Mouse (Mus musculus) B cell, adult 67 days (primary cell): ENCODE results near the gene Foxa3. TPM values are rescaled to one million over a fixed set of nuclear protein-coding genes. Genes with fewer than 3 reads are reported as not detected.

Experiments used
- total RNA-seq, 2 experiments: library from RNA; stranded (reverse); gene quantifications; 4 replicates each; pipeline ENCODE4 v1.2.4; 2023

The Foxa3 gene
- total RNA-seq, result not detected

DNA sequence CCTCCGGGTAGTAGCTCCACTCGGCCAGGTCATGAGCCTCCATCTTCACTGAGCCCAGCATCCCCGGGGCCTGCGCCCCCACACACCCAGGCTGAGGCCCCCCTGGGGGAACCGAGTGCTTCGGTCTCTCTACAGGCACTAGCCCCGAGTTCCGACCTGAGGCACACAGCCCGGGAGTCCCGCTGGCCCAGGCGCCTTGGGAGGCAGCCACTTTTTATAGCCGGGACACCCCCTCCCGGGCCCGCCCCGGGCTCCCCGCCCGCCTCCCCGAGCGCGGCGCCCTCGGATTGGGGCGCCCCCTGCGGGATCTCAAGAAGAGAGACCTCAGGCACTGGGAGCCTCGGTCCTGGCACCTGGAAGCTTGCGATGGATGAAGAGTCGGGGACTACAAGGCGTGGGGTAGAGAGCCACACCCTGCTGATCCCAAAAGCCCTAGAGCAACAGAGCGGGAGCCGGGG is at the start of gene Foxa3:
Foxa3 (minus strand) TSS at position 182 of the 458 bp plus-strand sequence.

DNA sequence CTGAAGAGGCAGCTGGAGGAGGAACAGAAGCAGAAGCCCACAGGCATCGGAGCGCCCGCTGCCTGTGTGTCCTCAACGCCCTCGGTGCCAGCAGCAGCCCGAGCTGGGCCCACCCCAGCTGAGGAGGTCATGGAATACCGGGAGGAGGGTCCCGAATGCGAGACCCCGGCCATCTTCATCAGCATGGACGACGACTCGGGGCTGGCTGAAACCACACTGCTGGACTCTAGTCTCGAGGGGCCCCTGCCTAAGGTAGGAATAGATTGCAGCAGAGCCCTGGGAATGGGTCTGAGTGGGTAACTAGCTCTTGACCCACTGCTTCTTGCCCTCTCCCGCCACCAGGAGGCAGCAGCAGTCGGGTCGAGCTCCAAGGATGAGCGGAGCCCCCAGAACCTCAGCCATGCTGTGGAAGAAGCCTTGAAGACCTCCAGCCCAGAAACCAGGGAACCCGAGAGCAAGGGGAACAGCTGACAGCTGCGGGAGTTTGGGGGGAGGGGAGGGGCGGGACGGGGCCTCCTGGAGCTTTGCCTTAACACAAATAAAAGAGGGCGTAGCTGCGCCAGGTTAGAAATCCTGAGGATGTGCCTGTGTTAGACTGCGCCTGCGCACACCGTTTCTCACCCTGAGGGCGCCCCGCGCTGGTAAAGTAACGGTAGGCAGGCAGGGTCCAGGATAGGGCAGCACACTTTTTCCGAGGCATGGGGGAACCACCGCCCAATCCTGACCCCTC is 30.9 kb upstream of the Foxa3 start, which contains the start of gene Rsph6a:
Rsph6a (plus strand) TSS at position 644 of the 730 bp plus-strand sequence.

DNA sequence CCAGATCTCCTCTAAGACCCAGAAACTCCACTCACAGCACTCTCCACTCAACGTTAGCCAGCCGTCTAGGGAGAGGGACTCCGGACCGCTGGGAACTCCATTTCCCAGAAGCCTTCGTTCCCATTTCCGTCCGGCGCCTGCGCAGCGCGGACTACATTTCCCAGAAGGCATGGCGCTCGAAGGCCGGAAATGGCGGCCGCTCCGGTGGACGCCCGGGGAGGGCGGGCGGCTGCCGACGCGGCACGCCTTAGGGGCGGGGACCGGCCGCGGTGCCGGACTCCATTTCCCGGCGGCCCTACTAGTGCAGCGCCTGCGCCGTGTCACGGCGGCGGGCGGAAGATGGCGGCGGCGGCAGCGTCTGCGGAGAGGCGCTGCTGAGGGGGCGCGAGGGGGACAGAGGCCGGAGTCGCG is 763 bp upstream of the Foxa3 start, which contains the start of gene Sympk:
Sympk (plus strand) TSS at position 282 of the 411 bp plus-strand sequence.

DNA sequence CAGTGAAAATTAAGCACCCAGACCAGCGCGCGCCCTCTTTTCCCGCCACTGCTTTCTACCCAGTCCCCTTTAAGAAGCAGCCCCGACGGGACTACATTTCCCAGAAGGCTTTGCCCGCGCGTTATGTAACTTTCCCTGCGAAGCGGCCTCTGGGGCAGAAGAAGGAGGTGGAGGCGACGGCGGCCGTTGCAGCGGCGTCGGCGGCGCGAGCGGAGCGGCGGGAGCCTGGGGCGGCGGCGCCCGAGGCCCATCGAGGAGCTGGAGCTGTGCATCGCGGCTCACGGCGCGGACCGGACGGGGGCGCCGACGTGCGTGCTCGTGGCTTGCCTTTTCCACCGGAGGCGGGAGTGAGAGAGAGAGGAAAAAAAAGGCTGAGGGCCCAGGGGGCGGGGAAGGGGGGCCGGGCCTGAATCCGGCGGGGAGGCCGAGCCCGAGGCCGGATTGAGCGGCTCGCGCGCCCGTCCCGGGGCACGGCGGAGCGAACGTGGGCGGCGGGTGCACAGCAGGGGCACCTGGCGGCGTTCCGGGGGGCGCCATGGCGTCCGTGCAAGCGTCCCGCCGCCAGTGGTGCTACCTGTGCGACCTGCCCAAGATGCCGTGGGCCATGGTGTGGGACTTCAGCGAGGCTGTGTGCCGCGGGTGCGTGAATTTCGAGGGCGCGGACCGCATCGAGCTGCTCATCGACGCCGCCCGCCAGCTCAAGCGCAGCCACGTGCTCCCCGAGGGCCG is 19.3 kb downstream of the Foxa3 start, which contains the start of gene Irf2bp1:
Irf2bp1 (plus strand) TSS at position 143 of the 729 bp plus-strand sequence.

DNA sequence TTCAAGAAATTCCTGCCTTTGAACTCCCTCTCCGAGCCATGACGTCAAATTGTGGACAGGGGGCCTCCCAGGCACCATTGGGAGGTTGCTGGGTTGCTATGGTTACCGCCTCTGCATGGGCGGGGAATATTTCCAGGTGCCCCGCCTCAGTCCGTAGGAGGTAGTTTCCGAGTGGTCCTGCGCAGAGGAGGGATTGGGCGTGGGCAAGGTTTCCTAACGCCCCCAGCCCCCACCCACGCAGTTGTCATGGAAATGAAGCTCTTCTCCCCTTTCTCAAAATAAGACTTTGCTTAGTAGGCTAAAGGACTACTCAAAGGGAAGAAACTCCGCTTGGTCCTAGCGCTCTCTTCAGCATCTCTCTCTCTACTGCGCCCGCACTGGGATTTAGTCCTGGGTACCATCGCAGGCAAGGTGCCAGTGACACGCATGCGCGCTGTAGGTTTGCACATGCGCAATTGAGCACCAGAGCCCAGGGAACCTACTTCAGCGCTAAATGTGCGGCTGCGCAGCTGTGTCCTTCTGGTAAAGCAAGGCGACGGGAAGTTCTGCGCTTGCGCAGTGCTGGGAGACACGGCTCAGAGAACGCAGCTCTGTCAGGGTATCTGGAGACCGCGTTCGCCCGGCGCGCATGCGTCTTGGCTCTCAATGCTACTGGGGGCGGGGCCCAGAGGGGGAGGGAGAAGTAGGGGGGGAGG is 32.6 kb downstream of the Foxa3 start, which contains the start of gene Mypop:
Mypop (plus strand) TSS at position 645 of the 695 bp plus-strand sequence.

DNA sequence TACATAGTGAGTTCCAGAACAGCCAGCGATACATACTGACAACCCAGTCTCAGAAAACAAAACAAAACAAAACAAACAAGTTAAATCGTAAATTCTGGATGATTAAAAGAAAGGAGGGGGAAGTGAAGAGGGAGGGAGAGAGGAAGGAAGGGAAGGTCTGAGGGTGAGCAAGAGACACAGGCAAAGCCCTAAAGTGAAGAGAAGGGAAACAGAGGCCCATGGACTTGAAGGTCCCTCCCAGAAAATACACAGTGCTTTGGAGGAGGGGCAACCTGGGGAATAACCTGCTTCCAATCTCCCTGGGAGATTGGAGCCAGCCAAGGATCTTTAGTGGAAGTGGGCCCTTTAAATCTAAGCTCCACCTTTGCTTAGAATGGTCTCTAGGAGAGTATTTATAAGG is 36.2 kb downstream of the Foxa3 start, which contains the start of gene Nanos2:
Nanos2 (plus strand) TSS at position 301 of the 400 bp plus-strand sequence.

Other genes with a start within 250 kb of the Foxa3 start
- gene Psg19, start 225.0 kb downstream of the Foxa3 start, total RNA-seq, result not detected
- not detected for gene Psg17, start 201.9 kb downstream of the Foxa3 start, total RNA-seq
- gene Mill2, start 183.6 kb downstream of the Foxa3 start, total RNA-seq, result not detected
- gene Pglyrp1, start 152.2 kb downstream of the Foxa3 start, total RNA-seq, result 10 to 100 TPM; 23.8 TPM
- 10 to 100 TPM; 22.8 to 37.2 TPM for gene Ccdc61, start 113.1 kb downstream of the Foxa3 start, total RNA-seq
- gene Nova2, start 97.7 kb downstream of the Foxa3 start, total RNA-seq, result not detected
- gene Nanos2, start 36.1 kb downstream of the Foxa3 start, total RNA-seq, result not detected
- gene Mypop, start 32.3 kb downstream of the Foxa3 start, total RNA-seq, result 1 to 10 TPM; 1.4 to 1.8 TPM
- 10 to 100 TPM; 32.3 to 33.9 TPM for gene Irf2bp1, start 19.5 kb downstream of the Foxa3 start, total RNA-seq
- 100 to 1,000 TPM; 109 to 118 TPM for gene Sympk, start 839 bp upstream of the Foxa3 start, total RNA-seq
- under 1 TPM in 1 of 2 experiments, not detected in 1; 0.58 TPM for gene Rsph6a, start 31.2 kb upstream of the Foxa3 start, total RNA-seq
- 10 to 100 TPM; 15.1 to 15.8 TPM for gene Dmwd, start 52.7 kb upstream of the Foxa3 start, total RNA-seq
- gene Dmpk, start 60.3 kb upstream of the Foxa3 start, total RNA-seq, result 10 to 100 TPM; 12.2 to 17.9 TPM
- gene Six5, start 71.1 kb upstream of the Foxa3 start, total RNA-seq, result under 1 TPM; 0.24 to 0.46 TPM
- not detected for gene Gm4969, start 94.8 kb upstream of the Foxa3 start, total RNA-seq
- gene Fbxo46, start 96.3 kb upstream of the Foxa3 start, total RNA-seq, result 10 to 100 TPM; 27.1 to 29.2 TPM
- 10 to 100 TPM; 12.3 to 14.1 TPM for gene Qpctl, start 125.8 kb upstream of the Foxa3 start, total RNA-seq
- gene Snrpd2, start 126.2 kb upstream of the Foxa3 start, total RNA-seq, result 100 to 1,000 TPM in 1 of 2 experiments, 10 to 100 TPM in 1; 89.6 to 100 TPM
- gene Gipr, start 142.6 kb upstream of the Foxa3 start, total RNA-seq, result not detected
- gene Eml2, start 152.9 kb upstream of the Foxa3 start, total RNA-seq, result 10 to 100 TPM; 20.6 to 35.2 TPM
- gene Gpr4, start 189.0 kb upstream of the Foxa3 start, total RNA-seq, result not detected
- 10 to 100 TPM; 37.9 to 54.7 TPM for gene Opa3, start 204.8 kb upstream of the Foxa3 start, total RNA-seq
- 100 to 1,000 TPM; 403 to 410 TPM for gene Vasp, start 248.3 kb upstream of the Foxa3 start, total RNA-seq